Mouse (Mus musculus) spleen, adult 2 months (tissue): Measurements from ENCODE around the gene Eme1.

Experiments used
- CTCF ChIP-seq: fragments of 200-500 bp; IDR thresholded peaks from 2 replicates; pipeline ENCODE4 v1.5.1; 2011; ENCODE audit warnings: mild to moderate bottlenecking, inconsistent platforms; ENCODE audit not compliant: insufficient read depth, insufficient read length, insufficient replicate concordance; ENCODE audit errors: extremely low read depth
- POLR2A ChIP-seq: fragments of 200-500 bp; IDR thresholded peaks from 2 replicates; pipeline ENCODE4 v1.6.1; 2011; ENCODE audit warnings: low read depth, low read length, inconsistent platforms

DNA sequence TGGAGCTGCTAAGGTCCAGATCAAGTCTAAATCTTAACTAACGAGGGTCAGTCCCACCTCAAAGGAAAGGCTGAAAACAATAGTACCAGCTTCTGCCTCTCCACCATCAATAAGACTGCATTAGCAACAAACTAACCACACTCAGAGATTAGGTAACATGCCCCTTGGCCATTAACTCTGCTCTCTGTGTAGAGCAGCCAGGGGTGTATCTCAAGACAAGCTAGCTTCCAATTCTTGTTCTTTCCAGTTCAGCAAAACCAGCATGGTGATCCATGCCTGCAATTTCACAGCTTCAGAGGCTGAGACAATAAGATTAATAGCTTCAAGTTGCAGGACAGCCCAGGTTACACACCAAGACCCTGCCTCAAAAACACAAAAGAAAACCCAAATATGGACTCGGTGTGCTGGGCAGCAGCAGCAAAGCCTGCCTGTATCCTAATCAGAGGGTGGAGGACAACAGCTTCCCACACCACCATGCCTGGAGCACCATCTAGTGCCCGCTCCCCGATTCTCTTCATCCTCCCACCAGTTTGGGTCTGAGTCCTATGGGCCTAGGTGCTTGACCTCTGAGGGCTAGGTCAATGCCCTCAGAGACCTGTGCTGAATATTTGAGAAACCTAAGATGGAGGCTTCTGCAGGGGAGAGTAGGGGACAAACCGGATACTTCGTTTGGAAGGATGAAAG, 55.2 kb downstream of the Eme1 start:
- TF ChIP-seq CTCF: no peak
- no peak for TF ChIP-seq POLR2A
